Mouse (Mus musculus) brain, embryonic 14.5 days (tissue): ENCODE results near the gene Clec16a. TPM values are rescaled to one million over a fixed set of nuclear protein-coding genes. Genes with fewer than 3 reads are reported as not detected.

Experiments used
- DNase-seq: peaks from one replicate; pipeline ENCODE4 v3.0.0-alpha.2; 2011; ENCODE audit warnings: low read depth
- CTCF ChIP-seq: fragments of 200-500 bp; IDR thresholded peaks from 2 replicates; pipeline ENCODE4 v1.5.1; 2012; ENCODE audit warnings: inconsistent platforms, mild to moderate bottlenecking, moderate library complexity, borderline replicate concordance; ENCODE audit not compliant: insufficient read depth, insufficient read length; ENCODE audit errors: extremely low read depth
- POLR2A ChIP-seq: fragments of 200-500 bp; IDR thresholded peaks from 2 replicates; pipeline ENCODE4 v1.6.1; 2012; ENCODE audit warnings: mild to moderate bottlenecking, inconsistent platforms, borderline replicate concordance; ENCODE audit not compliant: poor library complexity, insufficient read depth, insufficient read length, severe bottlenecking; ENCODE audit errors: extremely low read depth
- polyA plus RNA-seq: library from polyadenylated mRNA; depleted of rRNA; stranded (reverse); fragments of >200 nt; gene quantifications from 2 replicates; pipeline ENCODE4 v1.2.3, GENCODE M21; 2012; rRNA removed

Gene Clec16a
- polyA plus RNA-seq = 27.8 and 39.3 TPM in 2 replicates

GRCm38 (mm10) chr16:10544995-10545622 lies at the start of gene Clec16a:
TSS of gene Clec16a (plus strand) at chr16:10545339.
- DNase-seq = peak; percentile 99
- no peak for TF ChIP-seq CTCF
- peak; percentile 44; the same call in 1 of the 2 replicates for TF ChIP-seq POLR2A

- no peak for DNase-seq
- TF ChIP-seq CTCF = no peak
- no peak for TF ChIP-seq POLR2A
Measured at GRCm38 (mm10) chr16:10495824-10496298, 49.3 kb upstream of the Clec16a start.

- no peak for TF ChIP-seq POLR2A
- TF ChIP-seq CTCF = no peak
- DNase-seq = no peak
Measured at GRCm38 (mm10) chr16:10498096-10498602, 47.0 kb upstream of the Clec16a start.

GRCm38 (mm10) chr16:10499122-10499521 lies 46.0 kb upstream of the Clec16a start:
- no peak for DNase-seq
- no peak for TF ChIP-seq POLR2A
- no peak for TF ChIP-seq CTCF

- no peak for TF ChIP-seq CTCF
- no peak for TF ChIP-seq POLR2A
- DNase-seq = peak; percentile 28
Measured at GRCm38 (mm10) chr16:10501865-10502264, 43.3 kb upstream of the Clec16a start.

GRCm38 (mm10) chr16:10503058-10503457 lies 42.1 kb upstream of the Clec16a start:
- no peak for DNase-seq
- TF ChIP-seq CTCF (no peak), POLR2A (no peak)

GRCm38 (mm10) chr16:10507445-10507844 lies 37.7 kb upstream of the Clec16a start:
- TF ChIP-seq POLR2A (no peak), CTCF (no peak)
- DNase-seq = peak; percentile 58

- no peak for TF ChIP-seq POLR2A
- no peak for TF ChIP-seq CTCF
- DNase-seq = no peak
Measured at GRCm38 (mm10) chr16:10508691-10509090, 36.4 kb upstream of the Clec16a start.

GRCm38 (mm10) chr16:10510477-10511133 lies 34.5 kb upstream of the Clec16a start:
- no peak for DNase-seq
- no peak for TF ChIP-seq CTCF
- TF ChIP-seq POLR2A = no peak

- DNase-seq = no peak
- TF ChIP-seq POLR2A (no peak), CTCF (no peak)
Measured at GRCm38 (mm10) chr16:10511134-10511520, 34.0 kb upstream of the Clec16a start.

- TF ChIP-seq CTCF = no peak
- no peak for TF ChIP-seq POLR2A
- DNase-seq = no peak
Measured at GRCm38 (mm10) chr16:10515953-10516572, 29.1 kb upstream of the Clec16a start.
